ENCODE assay signal across 8 mouse cellular contexts in genomic region chr19:55098409-55099183, GRCm38 (mm10). TPM values are rescaled to one million over a fixed set of nuclear protein-coding genes. Genes with fewer than 3 reads are reported as not detected.
DNase-seq lines count a peak whose midpoint lies in the region; ATAC-seq and TF ChIP-seq lines count a peak whose summit lies in the region.

No protein-coding gene starts in this region.

- peak overlapping the region; percentile 81 for H3K9ac ChIP-seq in intestine, embryonic 14.5 days (ENCODE audit: low read length)
- peak overlapping the region; percentile 94 for H3K9ac ChIP-seq in limb, embryonic 14.5 days (ENCODE audit: low read depth, low read length, severe bottlenecking)
- H3K9ac ChIP-seq in midbrain, embryonic 12.5 days (replicated peaks): peak overlapping the region; percentile 92

- no peak for TF ChIP-seq POLR2A in cortical plate, adult 2 months (IDR thresholded peaks at IDR 0.05; ENCODE audit: extremely low read depth, insufficient read depth, low read length)
- no peak for TF ChIP-seq POLR2A in limb, embryonic 14.5 days (IDR thresholded peaks at IDR 0.05; ENCODE audit: borderline replicate concordance, extremely low read depth, insufficient read depth, insufficient read length)
- no peak for TF ChIP-seq POLR2A in spleen, adult 2 months (IDR thresholded peaks at IDR 0.05; ENCODE audit: low read depth, low read length)

- no peaks in the 10 kb centered on the region for H3K27me3 ChIP-seq in intestine, embryonic 14.5 days (replicated peaks; ENCODE audit: control insufficient read depth, insufficient read depth, low read length)
- H3K27me3 ChIP-seq in limb, embryonic 14.5 days (ENCODE audit: control insufficient read depth, insufficient read depth, low read length): no peaks in the 10 kb centered on the region
- no peaks in the 10 kb centered on the region for H3K27me3 ChIP-seq in midbrain, embryonic 12.5 days
- no peaks in the 10 kb centered on the region for H3K27me3 ChIP-seq in spleen, adult 2 months (ENCODE audit: control insufficient read depth, insufficient read depth, low read length)

- DNase-seq in left cerebral cortex, adult 11 months (ENCODE audit: low spot score): peak; percentile 27
- DNase-seq in left cerebral cortex, postnatal 36 days (ENCODE audit: low spot score in 2 of 2): no peak
- DNase-seq in gastrocnemius, postnatal 4 days (ENCODE audit: low spot score in 2 of 2): peak; percentile 50 to 69
- DNase-seq in intestine, embryonic 14.5 days (ENCODE audit: low spot score): peak; percentile 82
- DNase-seq in limb, embryonic 14.5 days (ENCODE audit: low spot score): peak; percentile 67
- peak in 1 of 2 experiments; percentile 15 for DNase-seq in spleen, adult 2 months (ENCODE audit: low read depth in 1 of 2, low spot score in 2 of 2)

- no peaks in the 10 kb centered on the region for H3K4me1 ChIP-seq in cortical plate, adult 2 months (ENCODE audit: control insufficient read depth, insufficient read depth, low read length)
- peaks cover 14% of the 10 kb centered on the region for H3K4me1 ChIP-seq in intestine, embryonic 14.5 days (replicated peaks; ENCODE audit: control insufficient read depth, insufficient read depth, low read length)
- peaks cover 7% of the 10 kb centered on the region; the same call in 1 of the 2 replicates for H3K4me1 ChIP-seq in limb, embryonic 14.5 days (ENCODE audit: control insufficient read depth, insufficient read depth, low read length)
- H3K4me1 ChIP-seq in midbrain, embryonic 12.5 days: peaks cover 22% of the 10 kb centered on the region
- peaks cover 8% of the 10 kb centered on the region; the same call in 1 of the 2 replicates for H3K4me1 ChIP-seq in spleen, adult 2 months (ENCODE audit: control insufficient read depth, insufficient read depth, insufficient read length)

- H3K27ac ChIP-seq in cortical plate, adult 2 months (ENCODE audit: insufficient read depth, low read length): peak overlapping the region; percentile 68
- H3K27ac ChIP-seq in intestine, embryonic 14.5 days (ENCODE audit: low read depth): peak overlapping the region; percentile 68
- peak overlapping the region; percentile 82 for H3K27ac ChIP-seq in limb, embryonic 14.5 days (replicated peaks; ENCODE audit: low read depth, low read length)
- H3K27ac ChIP-seq in midbrain, embryonic 12.5 days (replicated peaks): peak overlapping the region; percentile 86
- H3K27ac ChIP-seq in spleen, adult 2 months (ENCODE audit: insufficient read depth, low read length): peak overlapping the region; percentile 10; the same call in 1 of the 2 replicates

- WGBS in intestine, embryonic 14.5 days: 1% methylated on average over 30 of the region's 30 CpGs
- under 1% methylated on average over 26 of the region's 30 CpGs for WGBS in limb, embryonic 14.5 days
- WGBS in midbrain, embryonic 12.5 days: 2% methylated on average over 30 of the region's 30 CpGs
- WGBS in spleen, adult 2 months: 1% methylated on average over 30 of the region's 30 CpGs

- H3K4me2 ChIP-seq in intestine, embryonic 14.5 days (ENCODE audit: low read length): peak overlapping the region; percentile 89
- peak overlapping the region; percentile 98 for H3K4me2 ChIP-seq in limb, embryonic 14.5 days (replicated peaks; ENCODE audit: low read depth, low read length, severe bottlenecking)
- peak overlapping the region; percentile 98 for H3K4me2 ChIP-seq in midbrain, embryonic 12.5 days (replicated peaks)

- H3K9me3 ChIP-seq in intestine, embryonic 14.5 days (ENCODE audit: control insufficient read depth, low read length): no peaks in the 10 kb centered on the region
- no peaks in the 10 kb centered on the region for H3K9me3 ChIP-seq in limb, embryonic 14.5 days (ENCODE audit: control insufficient read depth, low read length)
- H3K9me3 ChIP-seq in midbrain, embryonic 12.5 days: no peaks in the 10 kb centered on the region

- TF ChIP-seq CTCF in cortical plate, adult 2 months (IDR thresholded peaks at IDR 0.05; ENCODE audit: extremely low read depth, insufficient read depth, low read length): no peak
- no peak for TF ChIP-seq CTCF in spleen, adult 2 months (IDR thresholded peaks at IDR 0.05; ENCODE audit: extremely low read depth, insufficient read depth, insufficient read length, insufficient replicate concordance)

- ATAC-seq in intestine, embryonic 14.5 days (replicated peaks; ENCODE audit: low FRiP score, low TSS enrichment, low read depth): peak; percentile 40; the same call in 1 of the 2 replicates
- ATAC-seq in limb, embryonic 14.5 days (ENCODE audit: low FRiP score, low read depth): peak; percentile 61
- ATAC-seq in midbrain, embryonic 12.5 days (ENCODE audit: low FRiP score, low read depth): peak; percentile 74

- intact Hi-C loops in left cerebral cortex, postnatal 36 days (cut with DNase I): loop anchor here (5.0 to 10.0 kb wide), 2 partner anchors 99 to 206 kb away; no protein-coding TSS in a partner anchor

- peak overlapping the region; percentile 80 for H3K4me3 ChIP-seq in cortical plate, adult 2 months (ENCODE audit: insufficient read depth, low read length)
- peak overlapping the region; percentile 77 for H3K4me3 ChIP-seq in intestine, embryonic 14.5 days (ENCODE audit: low read depth, low read length)
- H3K4me3 ChIP-seq in limb, embryonic 14.5 days (replicated peaks; ENCODE audit: low read length): peak overlapping the region; percentile 93
- H3K4me3 ChIP-seq in midbrain, embryonic 12.5 days: peak overlapping the region; percentile 97
- peak overlapping the region; percentile 78 for H3K4me3 ChIP-seq in spleen, adult 2 months (ENCODE audit: extremely low read depth, insufficient read depth, insufficient read length)

- peaks cover 16% of the 10 kb centered on the region for H3K36me3 ChIP-seq in intestine, embryonic 14.5 days (ENCODE audit: control insufficient read depth, insufficient read depth, low read length)
- H3K36me3 ChIP-seq in limb, embryonic 14.5 days (ENCODE audit: control insufficient read depth, insufficient read depth, low read length): 0 out of 2 replicates have a peak, but pooled peaks cover 7% of the 10 kb centered on the region
- 0 out of 2 replicates have a peak, but pooled peaks cover 7% of the 10 kb centered on the region for H3K36me3 ChIP-seq in midbrain, embryonic 12.5 days
- H3K36me3 ChIP-seq in spleen, adult 2 months (ENCODE audit: control insufficient read depth, insufficient read depth, low read length): no peaks in the 10 kb centered on the region; the same call in 1 of the 2 replicates

RNA-seq across cellular contexts. Expression of gene Gpam, which starts 28.4 kb away (rescaled TPM):
- total RNA-seq in left cerebral cortex, postnatal 36 days (2021): 10 to 100 TPM; 42.0 to 43.0 TPM
- polyA plus RNA-seq in cortical plate, adult 2 months (2012; rRNA removed): 40.0 and 40.7 TPM in 2 replicates
- 10 to 100 TPM; 67.6 to 79.1 TPM for total RNA-seq in gastrocnemius, postnatal 4 days (2021)
- 22.6 and 24.1 TPM in 2 replicates for polyA plus RNA-seq in intestine, embryonic 14.5 days (2014; fragmentation: Nextera tagmentation; extraction: Ambion mirVana)
- 15.9 and 19.1 TPM in 2 replicates for polyA plus RNA-seq in limb, embryonic 14.5 days (2012; rRNA removed)
- polyA plus RNA-seq in limb, embryonic 14.5 days (2014; fragmentation: Nextera tagmentation; extraction: Ambion mirVana): 16.0 and 18.2 TPM in 2 replicates
- polyA plus RNA-seq in midbrain, embryonic 12.5 days (2016; fragmentation: Nextera tagmentation; extraction: Ambion mirVana): 26.2 and 27.1 TPM in 2 replicates
- polyA plus RNA-seq in spleen, adult 2 months (2012; rRNA removed): 6.2 and 8.3 TPM in 2 replicates

Comparison
In these comparisons a context has a peak if more than half of its experiments do, and no peak if none do; other contexts are left out.
1. DNase-seq: peak in left cerebral cortex, adult 11 months (single experiment), gastrocnemius, postnatal 4 days (2 of 2), intestine, embryonic 14.5 days (single experiment) and limb, embryonic 14.5 days (single experiment); none in left cerebral cortex, postnatal 36 days (0 of 2).
2. H3K27ac ChIP-seq: peak in every context shown above with its lines; median percentile 86 in midbrain, embryonic 12.5 days; 82 in limb, embryonic 14.5 days; 68 in cortical plate, adult 2 months; 68 in intestine, embryonic 14.5 days; 10 in spleen, adult 2 months.
3. Peak in every context shown above with its lines, with median percentiles within 50 percentile points of each other: H3K4me3 ChIP-seq, ATAC-seq, H3K4me2 ChIP-seq and H3K9ac ChIP-seq.